Mouse (Mus musculus) hindbrain, embryonic 13.5 days (tissue): ENCODE measurements around the gene Asic4. TPM values are rescaled to one million over a fixed set of nuclear protein-coding genes. Genes with fewer than 3 reads are reported as not detected.

ENCODE experiments used
- ATAC-seq: fragments of 200-750 bp; cut with Nextera tagmentation; 2 replicates; pipeline ENCODE4 v1.8.0; 2017; ENCODE audit warnings: moderate TSS enrichment; ENCODE audit not compliant: low FRiP score
- H3K27ac ChIP-seq: fragments of 300-500 bp; sonication (generic); 2 replicates; pipeline ENCODE4 v1.5.1; 2015; ENCODE audit warnings: inconsistent platforms, mild to moderate bottlenecking, moderate library complexity
- H3K27me3 ChIP-seq: fragments of 300-500 bp; sonication (generic); 2 replicates; pipeline ENCODE4 v1.6.1; 2015; ENCODE audit warnings: mild to moderate bottlenecking, inconsistent platforms
- H3K36me3 ChIP-seq: fragments of 300-500 bp; sonication (generic); 2 replicates; pipeline ENCODE4 v1.6.1; 2015; ENCODE audit warnings: mild to moderate bottlenecking, inconsistent platforms
- H3K4me1 ChIP-seq: fragments of 300-500 bp; sonication (generic); replicated peaks from 2 replicates; pipeline ENCODE4 v1.6.1; 2015; ENCODE audit warnings: inconsistent platforms
- H3K4me2 ChIP-seq: fragments of 300-500 bp; sonication (generic); 2 replicates; pipeline ENCODE4 v1.6.1; 2015; ENCODE audit warnings: inconsistent platforms, mild to moderate bottlenecking, moderate library complexity
- H3K4me3 ChIP-seq: fragments of 300-500 bp; sonication (generic); 2 replicates; pipeline ENCODE4 v1.5.1; 2015; ENCODE audit warnings: mild to moderate bottlenecking, inconsistent platforms
- H3K9ac ChIP-seq: fragments of 300-500 bp; sonication (generic); 2 replicates; pipeline ENCODE4 v1.6.1; 2015; ENCODE audit warnings: mild to moderate bottlenecking, inconsistent platforms
- H3K9me3 ChIP-seq: fragments of 300-500 bp; sonication (generic); 2 replicates; pipeline ENCODE4 v1.6.1; 2016; ENCODE audit warnings: inconsistent platforms
- WGBS: fragments of 180-500 bp; shearing (Covaris S2); methylation state at CpG from one replicate; pipeline ENCODE4 v1.1.7; 2015; 5-methylcytosine and 5-hydroxymethylcytosine counted together
- polyA plus RNA-seq: library from polyadenylated mRNA; unstranded; fragments of >200 nt; fragmentation: Nextera tagmentation; extraction: Ambion mirVana; gene quantifications from 2 replicates; pipeline ENCODE4 v1.2.1, GENCODE M21; 2015

The Asic4 gene
- polyA plus RNA-seq, 1 experiment from 2014 or later, result 25.9 TPM

- under 1% methylated on average over 71 of the region's 71 CpGs for WGBS
- ATAC-seq, result peak; percentile 35; the same call in 1 of the 2 replicates
- Histone ChIP-seq H3K27me3 (peaks cover 78% of the 10 kb centered on the region), H3K4me3 (peak overlapping the region; percentile 35), H3K9ac (peak overlapping the region; percentile 69), H3K36me3 (peaks cover 13% of the 10 kb centered on the region; the same call in 1 of the 2 replicates), H3K27ac (no peak overlapping the region), H3K4me1 (peaks cover 40% of the 10 kb centered on the region), H3K4me2 (peak overlapping the region; percentile 57), H3K9me3 (no peaks in the 10 kb centered on the region)
Measured at GRCm38 (mm10) chr1:75422823-75423471, 27.3 kb upstream of the Asic4 start.

- H3K4me1 ChIP-seq, result peaks cover 40% of the 10 kb centered on the region
- no peak overlapping the region for H3K4me3 ChIP-seq
- no peak overlapping the region for H3K4me2 ChIP-seq
- peaks cover 7% of the 10 kb centered on the region for H3K36me3 ChIP-seq
- WGBS, result 47% methylated on average over 11 of the region's 11 CpGs
- H3K27ac ChIP-seq, result no peak overlapping the region
- no peaks in the 10 kb centered on the region for H3K9me3 ChIP-seq
- H3K9ac ChIP-seq, result no peak overlapping the region
- ATAC-seq, result no peak
- peaks cover 79% of the 10 kb centered on the region for H3K27me3 ChIP-seq
Measured at GRCm38 (mm10) chr1:75423780-75424390, 26.4 kb upstream of the Asic4 start.

GRCm38 (mm10) chr1:75425796-75426471 is 24.3 kb upstream of the Asic4 start:
- Histone ChIP-seq H3K9me3 (no peaks in the 10 kb centered on the region), H3K27ac (no peak overlapping the region), H3K4me3 (no peak overlapping the region), H3K4me2 (no peak overlapping the region), H3K9ac (no peak overlapping the region), H3K4me1 (peaks cover 40% of the 10 kb centered on the region), H3K36me3 (peaks cover 6% of the 10 kb centered on the region), H3K27me3 (peaks cover 78% of the 10 kb centered on the region)
- 33% methylated on average over 10 of the region's 10 CpGs for WGBS
- no peak for ATAC-seq

GRCm38 (mm10) chr1:75435475-75436328 is 14.5 kb upstream of the Asic4 start, which contains the start of gene Gmppa:
Gmppa (plus strand) TSS chr1:75435930.
- H3K9me3 ChIP-seq, result no peaks in the 10 kb centered on the region
- H3K4me1 ChIP-seq, result peaks cover 31% of the 10 kb centered on the region
- peak; percentile 86 for ATAC-seq
- peak within 1 kb of the TSS; percentile 59 for H3K4me3 ChIP-seq
- 7% methylated on average over 28 of the region's 28 CpGs for WGBS
- H3K9ac ChIP-seq, result peak within 1 kb of the TSS; percentile 80
- H3K4me2 ChIP-seq, result peak within 1 kb of the TSS; percentile 73
- peaks cover 9% of the 10 kb centered on the region for H3K27me3 ChIP-seq
- H3K36me3 ChIP-seq, result peaks cover 14% of the 10 kb centered on the region
- peak within 1 kb of the TSS; percentile 83 for H3K27ac ChIP-seq

- H3K4me1 ChIP-seq, result peaks cover 62% of the 10 kb centered on the region
- no peak overlapping the region for H3K4me3 ChIP-seq
- H3K4me2 ChIP-seq, result no peak overlapping the region
- H3K9ac ChIP-seq, result no peak overlapping the region
- H3K27me3 ChIP-seq, result no peaks in the 10 kb centered on the region
- ATAC-seq, result no peak
- H3K27ac ChIP-seq, result no peak overlapping the region
- 83% methylated on average over 8 of the region's 9 CpGs for WGBS
- no peaks in the 10 kb centered on the region for H3K9me3 ChIP-seq
- H3K36me3 ChIP-seq, result peaks cover 8% of the 10 kb centered on the region
Measured at GRCm38 (mm10) chr1:75438782-75439181, 11.5 kb upstream of the Asic4 start.

GRCm38 (mm10) chr1:75440661-75441060 is 9.6 kb upstream of the Asic4 start:
- no peak overlapping the region for H3K4me2 ChIP-seq

GRCm38 (mm10) chr1:75441471-75441996 is 8.7 kb upstream of the Asic4 start:
- 81% methylated on average over 15 of the region's 15 CpGs for WGBS
- no peaks in the 10 kb centered on the region for H3K27me3 ChIP-seq
- no peak overlapping the region for H3K4me2 ChIP-seq

More at GRCm38 (mm10) chr1:75440661-75441060, 9.6 kb upstream of the Asic4 start:
- Histone ChIP-seq H3K27ac (peak overlapping the region; percentile 13; the same call in 1 of the 2 replicates), H3K36me3 (peaks cover 8% of the 10 kb centered on the region), H3K27me3 (no peaks in the 10 kb centered on the region), H3K4me1 (peaks cover 77% of the 10 kb centered on the region), H3K4me3 (no peak overlapping the region), H3K9me3 (no peaks in the 10 kb centered on the region), H3K9ac (no peak overlapping the region)
- ATAC-seq, result no peak
- 87% methylated on average over 7 of the region's 7 CpGs for whole genome bisulfite sequencing

GRCm38 (mm10) chr1:75442171-75442570 is 8.1 kb upstream of the Asic4 start:
- Histone ChIP-seq H3K9me3 (no peaks in the 10 kb centered on the region), H3K9ac (no peak overlapping the region), H3K4me2 (no peak overlapping the region), H3K27me3 (no peaks in the 10 kb centered on the region), H3K36me3 (peaks cover 8% of the 10 kb centered on the region), H3K4me1 (peaks cover 80% of the 10 kb centered on the region), H3K4me3 (no peak overlapping the region), H3K27ac (peak overlapping the region; percentile 93)
- 84% methylated on average over 9 of the region's 9 CpGs for WGBS
- ATAC-seq, result no peak

More at GRCm38 (mm10) chr1:75441471-75441996, 8.7 kb upstream of the Asic4 start:
- H3K9ac ChIP-seq, result no peak overlapping the region
- ATAC-seq, result no peak
- H3K4me3 ChIP-seq, result no peak overlapping the region
- H3K4me1 ChIP-seq, result peaks cover 80% of the 10 kb centered on the region
- no peaks in the 10 kb centered on the region for H3K9me3 ChIP-seq
- H3K36me3 ChIP-seq, result peaks cover 8% of the 10 kb centered on the region
- H3K27ac ChIP-seq, result peak overlapping the region; percentile 30; the same call in 1 of the 2 replicates

- Histone ChIP-seq H3K36me3 (peaks cover 8% of the 10 kb centered on the region), H3K4me1 (peaks cover 80% of the 10 kb centered on the region), H3K4me3 (no peak overlapping the region), H3K27me3 (peaks cover 4% of the 10 kb centered on the region; the same call in 1 of the 2 replicates), H3K9ac (peak overlapping the region; percentile 63; the same call in 1 of the 2 replicates), H3K9me3 (no peaks in the 10 kb centered on the region), H3K27ac (peak overlapping the region; percentile 93), H3K4me2 (peak overlapping the region; percentile 27; the same call in 1 of the 2 replicates)
- WGBS, result 17% methylated on average over 8 of the region's 8 CpGs
- ATAC-seq, result no peak
Measured at GRCm38 (mm10) chr1:75442811-75443210, 7.4 kb upstream of the Asic4 start.

- WGBS, result 12% methylated on average over 13 of the region's 13 CpGs
- Histone ChIP-seq H3K36me3 (peaks cover 8% of the 10 kb centered on the region), H3K4me3 (no peak overlapping the region), H3K9me3 (no peaks in the 10 kb centered on the region), H3K4me2 (peak overlapping the region; percentile 27), H3K4me1 (peaks cover 86% of the 10 kb centered on the region), H3K27ac (peak overlapping the region; percentile 93), H3K9ac (peak overlapping the region; percentile 63), H3K27me3 (peaks cover 8% of the 10 kb centered on the region; the same call in 1 of the 2 replicates)
- ATAC-seq, result 0 out of 2 replicates have a peak, but pooled peaks have one; percentile 14
Measured at GRCm38 (mm10) chr1:75443247-75444024, 6.8 kb upstream of the Asic4 start.

- WGBS, result 16% methylated on average over 3 of the region's 3 CpGs
- H3K9ac ChIP-seq, result peak overlapping the region; percentile 51; the same call in 1 of the 2 replicates
- H3K27me3 ChIP-seq, result peaks cover 15% of the 10 kb centered on the region
- no peaks in the 10 kb centered on the region for H3K9me3 ChIP-seq
- H3K27ac ChIP-seq, result peak overlapping the region; percentile 93
- no peak for ATAC-seq
- peaks cover 89% of the 10 kb centered on the region for H3K4me1 ChIP-seq
- H3K4me2 ChIP-seq, result peak overlapping the region; percentile 13; the same call in 1 of the 2 replicates
- no peak overlapping the region for H3K4me3 ChIP-seq
- H3K36me3 ChIP-seq, result peaks cover 8% of the 10 kb centered on the region
Measured at GRCm38 (mm10) chr1:75444208-75444607, 6.0 kb upstream of the Asic4 start.
